Mouse (Mus musculus) cerebellum, adult 2 months (tissue): Measurements from ENCODE around the gene Ss18l2. TPM values are rescaled to one million over a fixed set of nuclear protein-coding genes. Genes with fewer than 3 reads are reported as not detected.
A peak's percentile ranks its signal among the peaks of the same experiment; 100 is the strongest.

Experiments
- DNase-seq, 2 experiments: peaks; one replicate each; pipeline ENCODE4 v3.0.0; 2021
- H3K27ac ChIP-seq: fragments of 200-500 bp; 2 replicates; pipeline ENCODE4 v1.5.1; 2012; ENCODE audit warnings: low read length, control low read depth, inconsistent platforms; ENCODE audit not compliant: insufficient read depth
- H3K27me3 ChIP-seq: fragments of 200-500 bp; 2 replicates; pipeline ENCODE4 v1.6.1; 2012; ENCODE audit warnings: inconsistent platforms, mild to moderate bottlenecking, low read length, moderate library complexity; ENCODE audit not compliant: control insufficient read depth, insufficient read depth
- H3K4me1 ChIP-seq: fragments of 200-500 bp; 2 replicates; pipeline ENCODE4 v1.6.1; 2011; ENCODE audit warnings: low read length; ENCODE audit not compliant: control insufficient read depth, insufficient read depth
- H3K4me3 ChIP-seq: fragments of 200-500 bp; replicated peaks from 2 replicates; pipeline ENCODE3; 2011; ENCODE audit warnings: mild to moderate bottlenecking, low read depth, low read length, control low read depth; ENCODE audit not compliant: insufficient read depth
- CTCF ChIP-seq: fragments of 200-500 bp; IDR thresholded peaks from 2 replicates; pipeline ENCODE4 v1.5.1; 2011; ENCODE audit warnings: low read depth, mild to moderate bottlenecking, control low read depth, low read length, moderate library complexity, borderline replicate concordance; ENCODE audit not compliant: insufficient read depth
- POLR2A ChIP-seq: fragments of 200-500 bp; IDR thresholded peaks from 2 replicates; pipeline ENCODE4 v1.6.1; 2011; ENCODE audit warnings: low read length, control low read depth, borderline replicate concordance; ENCODE audit not compliant: insufficient read depth
- WGBS: fragments of 180-500 bp; shearing (Covaris S2); methylation state at CpG from one replicate; pipeline ENCODE4 v1.1.7; 2018; 5-methylcytosine and 5-hydroxymethylcytosine counted together
- polyA plus RNA-seq: library from polyadenylated mRNA; depleted of rRNA; stranded (reverse); fragments of >200 nt; gene quantifications from 2 replicates; pipeline ENCODE4 v1.2.3, GENCODE M21; 2012

Ss18l2 gene
- polyA plus RNA-seq, 1 experiment = 147 TPM

GRCm38 (mm10) chr9:121673716-121674115 lies 36.4 kb upstream of the Ss18l2 start:
- TF ChIP-seq POLR2A = no peak
- TF ChIP-seq CTCF = no peak

DNA sequence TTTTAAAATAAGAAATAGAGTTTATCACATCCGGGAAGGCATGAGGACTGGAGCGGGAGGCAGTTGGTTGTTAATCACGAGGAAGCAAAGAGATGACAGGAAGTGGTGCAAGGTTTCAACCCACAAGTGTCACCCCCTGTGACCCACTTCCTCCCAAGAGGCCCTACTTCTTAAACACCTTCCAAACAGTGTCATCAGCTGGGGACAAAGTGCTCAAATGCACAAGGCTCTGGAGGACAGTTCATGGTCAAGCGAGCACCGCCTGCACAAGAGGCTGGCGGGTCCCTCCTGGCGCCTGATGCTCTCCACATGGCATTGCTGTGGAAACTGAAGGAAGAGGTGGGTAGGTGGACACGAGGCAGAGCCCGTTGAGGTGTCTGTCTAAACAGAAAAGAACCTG lies 35.1 kb upstream of the Ss18l2 start:
- H3K4me1 ChIP-seq = peaks cover 3% of the 10 kb centered on the region
- 80% methylated on average over 9 of the region's 9 CpGs for WGBS
- no peak for DNase-seq
- H3K27ac ChIP-seq = no peak overlapping the region
- 0 out of 2 replicates have a peak, but pooled peaks cover 1% of the 10 kb centered on the region for H3K27me3 ChIP-seq
- no peak for TF ChIP-seq CTCF
- no peak for TF ChIP-seq POLR2A
- no peak overlapping the region for H3K4me3 ChIP-seq

More at GRCm38 (mm10) chr9:121673716-121674115, 36.4 kb upstream of the Ss18l2 start:
- no peak for DNase-seq
- 83% methylated on average over 5 of the region's 5 CpGs for WGBS
- no peak overlapping the region for H3K27ac ChIP-seq
- 0 out of 2 replicates have a peak, but pooled peaks cover 1% of the 10 kb centered on the region for H3K27me3 ChIP-seq
- peaks cover 3% of the 10 kb centered on the region for H3K4me1 ChIP-seq
- no peak overlapping the region for H3K4me3 ChIP-seq

GRCm38 (mm10) chr9:121675556-121675955 lies 34.6 kb upstream of the Ss18l2 start:
- Histone ChIP-seq H3K27me3 (0 out of 2 replicates have a peak, but pooled peaks cover 1% of the 10 kb centered on the region), H3K27ac (no peak overlapping the region), H3K4me1 (peaks cover 3% of the 10 kb centered on the region), H3K4me3 (no peak overlapping the region)
- TF ChIP-seq POLR2A (no peak), CTCF (no peak)
- DNase-seq = no peak
- WGBS = 89% methylated on average over 2 of the region's 2 CpGs

DNA sequence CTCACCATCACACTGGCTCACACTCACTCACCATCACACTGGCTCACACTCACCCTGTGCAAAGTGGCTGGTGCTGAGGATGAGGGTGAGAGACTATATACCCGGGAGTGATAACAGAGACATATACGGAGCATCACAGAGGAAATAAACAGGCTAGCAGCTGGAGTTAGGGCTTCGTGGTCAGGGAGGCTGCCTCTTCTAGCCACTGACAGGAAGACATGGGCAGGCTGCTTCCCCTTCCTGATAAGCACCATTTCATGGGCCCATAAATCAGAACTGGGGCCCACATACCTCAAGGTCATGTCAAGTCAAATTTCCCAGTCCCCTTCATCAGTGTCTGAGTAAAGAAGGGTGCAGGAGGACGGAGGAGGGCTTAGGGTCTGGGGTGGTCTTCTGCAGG lies 33.1 kb upstream of the Ss18l2 start:
- H3K27me3 ChIP-seq = 0 out of 2 replicates have a peak, but pooled peaks cover 1% of the 10 kb centered on the region
- TF ChIP-seq POLR2A (no peak), CTCF (no peak)
- no peak overlapping the region for H3K27ac ChIP-seq
- WGBS = 83% methylated on average over 4 of the region's 4 CpGs
- no peaks in the 10 kb centered on the region for H3K4me1 ChIP-seq
- H3K4me3 ChIP-seq = no peak overlapping the region
- DNase-seq = no peak

DNA sequence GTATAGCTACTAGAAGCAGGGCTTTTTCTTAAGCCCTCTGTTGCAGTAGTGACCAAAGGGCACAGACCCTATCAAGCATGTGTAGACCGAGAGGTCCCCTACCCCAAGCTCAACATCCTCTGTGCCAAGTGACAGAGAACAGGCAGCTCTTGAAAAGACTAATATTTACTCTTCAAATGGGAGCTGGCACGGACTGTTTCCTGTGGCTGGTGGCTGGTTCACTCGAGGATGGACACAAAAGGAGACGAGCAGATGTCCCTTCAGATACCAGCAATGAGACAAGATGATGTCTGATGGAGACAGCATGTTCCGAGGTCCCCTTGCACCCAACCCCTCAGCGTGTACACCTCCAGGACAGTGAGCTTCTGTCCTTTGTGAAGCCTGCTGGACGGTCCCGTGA lies 32.7 kb upstream of the Ss18l2 start:
- 0 out of 2 replicates have a peak, but pooled peaks cover 1% of the 10 kb centered on the region for H3K27me3 ChIP-seq
- no peak overlapping the region for H3K27ac ChIP-seq
- DNase-seq = no peak
- no peak for TF ChIP-seq POLR2A
- no peak for TF ChIP-seq CTCF
- H3K4me3 ChIP-seq = no peak overlapping the region
- no peaks in the 10 kb centered on the region for H3K4me1 ChIP-seq
- 58% methylated on average over 8 of the region's 8 CpGs for WGBS

- Histone ChIP-seq H3K4me3 (no peak overlapping the region), H3K27ac (no peak overlapping the region), H3K4me1 (no peaks in the 10 kb centered on the region), H3K27me3 (0 out of 2 replicates have a peak, but pooled peaks cover 1% of the 10 kb centered on the region)
- peak; percentile 29 to 35 for DNase-seq
- peak; percentile 76 for TF ChIP-seq CTCF
- no peak for TF ChIP-seq POLR2A
- 11% methylated on average over 6 of the region's 6 CpGs for WGBS
These were observed 30.6 kb upstream of the Ss18l2 start for GRCm38 (mm10) chr9:121679549-121679948.

- H3K27ac ChIP-seq = no peak overlapping the region
- H3K4me1 ChIP-seq = no peaks in the 10 kb centered on the region
- WGBS = 76% methylated on average over 8 of the region's 8 CpGs
- DNase-seq = no peak
- H3K27me3 ChIP-seq = no peaks in the 10 kb centered on the region
- TF ChIP-seq CTCF = no peak
- no peak for TF ChIP-seq POLR2A
- H3K4me3 ChIP-seq = no peak overlapping the region
These were observed 28.9 kb upstream of the Ss18l2 start for GRCm38 (mm10) chr9:121681191-121681590.

- WGBS = 79% methylated on average over 18 of the region's 18 CpGs
- Histone ChIP-seq H3K4me3 (no peak overlapping the region), H3K4me1 (no peaks in the 10 kb centered on the region), H3K27ac (no peak overlapping the region), H3K27me3 (no peaks in the 10 kb centered on the region)
- TF ChIP-seq POLR2A = no peak
- no peak for TF ChIP-seq CTCF
- DNase-seq = no peak
These were observed 28.0 kb upstream of the Ss18l2 start for GRCm38 (mm10) chr9:121682037-121682680.
